Mouse (Mus musculus): ENCODE measurements at regions not wholly inside any gene's neighbourhood (a gene's known extent, or its start where the extent isn't known, plus 50 kb on each side); places are given as distances from the start of the nearest gene placed in this dataset.

DNA sequence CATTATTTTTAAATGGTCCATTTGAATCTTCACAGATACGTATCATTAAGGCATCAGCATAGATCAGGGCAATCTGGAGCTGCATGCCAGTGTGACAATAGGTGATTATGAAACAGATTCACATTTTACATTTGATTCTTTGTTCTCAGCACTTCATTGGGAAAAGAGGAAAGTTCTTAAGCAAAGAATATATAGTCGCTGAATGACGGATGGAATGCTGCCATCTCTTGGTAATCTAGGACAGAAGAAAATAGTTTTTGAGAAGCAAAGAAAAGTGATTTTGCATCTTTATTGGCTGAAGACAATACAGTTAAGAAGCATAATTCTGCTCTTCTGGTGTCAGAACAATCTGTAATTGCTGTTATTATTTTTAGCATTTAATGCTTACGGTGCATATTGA lies 565.6 kb upstream of the Apob start:
- TF ChIP-seq CTCF (IDR thresholded peaks at IDR 0.05; ENCODE audit: low read depth) (no peak), EP300 (IDR thresholded peaks at IDR 0.05; ENCODE audit: low read depth) (no peak)

All from liver, embryonic 14.5 days (tissue).